Mouse (Mus musculus) cerebellum, postnatal 25 days (tissue): ENCODE results near the gene Aox4.

Experiments used
- DNase-seq, 2 experiments: peaks; one replicate each; pipeline ENCODE4 v3.0.0; 2021; ENCODE audit warnings: mixed read lengths in 2 of 2

The Aox4 gene

GRCm38 (mm10) chr1:58210203-58210602 lies at the start of gene Aox4:
Aox4 (plus strand) TSS chr1:58210397.
- no peak for DNase-seq

- no peak for DNase-seq
Measured at GRCm38 (mm10) chr1:58169893-58170292, 40.3 kb upstream of the Aox4 start.

GRCm38 (mm10) chr1:58188514-58189175 lies 21.6 kb upstream of the Aox4 start:
- DNase-seq: no peak

- no peak for DNase-seq
Measured at GRCm38 (mm10) chr1:58194317-58194716, 15.9 kb upstream of the Aox4 start.

GRCm38 (mm10) chr1:58194988-58195387 lies 15.2 kb upstream of the Aox4 start:
- no peak for DNase-seq

GRCm38 (mm10) chr1:58195541-58195940 lies 14.7 kb upstream of the Aox4 start:
- no peak for DNase-seq

- no peak for DNase-seq
Measured at GRCm38 (mm10) chr1:58197023-58197422, 13.2 kb upstream of the Aox4 start.

- no peak for DNase-seq
Measured at GRCm38 (mm10) chr1:58198386-58198785, 11.8 kb upstream of the Aox4 start.

- no peak for DNase-seq
Measured at GRCm38 (mm10) chr1:58212805-58213204, 2.6 kb downstream of the Aox4 start.

GRCm38 (mm10) chr1:58213838-58214237 lies 3.6 kb downstream of the Aox4 start:
- DNase-seq: no peak

GRCm38 (mm10) chr1:58215353-58215752 lies 5.2 kb downstream of the Aox4 start:
- DNase-seq: no peak

GRCm38 (mm10) chr1:58215956-58216532 lies 5.8 kb downstream of the Aox4 start:
- DNase-seq: no peak

GRCm38 (mm10) chr1:58221070-58221469 lies 10.9 kb downstream of the Aox4 start:
- DNase-seq: peak in 1 of 2 experiments; percentile 27

- peak; percentile 20 to 29 for DNase-seq
Measured at GRCm38 (mm10) chr1:58221879-58222278, 11.7 kb downstream of the Aox4 start.

GRCm38 (mm10) chr1:58228086-58228485 lies 17.9 kb downstream of the Aox4 start:
- no peak for DNase-seq

- no peak for DNase-seq
Measured at GRCm38 (mm10) chr1:58228916-58229315, 18.7 kb downstream of the Aox4 start.

- no peak for DNase-seq
Measured at GRCm38 (mm10) chr1:58229774-58230173, 19.6 kb downstream of the Aox4 start.

GRCm38 (mm10) chr1:58230542-58230941 lies 20.3 kb downstream of the Aox4 start:
- no peak for DNase-seq

GRCm38 (mm10) chr1:58235405-58235804 lies 25.2 kb downstream of the Aox4 start:
- peak in 1 of 2 experiments; percentile 18 for DNase-seq

GRCm38 (mm10) chr1:58237527-58238299 lies 27.5 kb downstream of the Aox4 start:
- DNase-seq: no peak

GRCm38 (mm10) chr1:58238440-58238839 lies 28.2 kb downstream of the Aox4 start:
- no peak for DNase-seq

GRCm38 (mm10) chr1:58238961-58239360 lies 28.8 kb downstream of the Aox4 start:
- DNase-seq: no peak

- DNase-seq: no peak
Measured at GRCm38 (mm10) chr1:58240347-58240746, 30.1 kb downstream of the Aox4 start.

GRCm38 (mm10) chr1:58244487-58244886 lies 34.3 kb downstream of the Aox4 start:
- no peak for DNase-seq
